Mouse (Mus musculus) stomach, postnatal 0 days (tissue): Measurements from ENCODE around the gene Pfkl. TPM values are rescaled to one million over a fixed set of nuclear protein-coding genes. Genes with fewer than 3 reads are reported as not detected.
"Not testable (repeated sequence)": the region's sequence is repeated elsewhere in the genome, so short reads cannot be mapped to it uniquely, and the experiment has no call there.

Experiments
- ATAC-seq: fragments of 200-750 bp; cut with Nextera tagmentation; 2 replicates; pipeline ENCODE4 v1.8.0; 2017; ENCODE audit not compliant: low FRiP score, low TSS enrichment
- DNase-seq: peaks from one replicate; pipeline ENCODE4 v3.0.0-alpha.2; 2016; ENCODE audit warnings: low spot score
- H3K27ac ChIP-seq: fragments of 300-500 bp; sonication (generic); replicated peaks from 2 replicates; pipeline ENCODE4 v1.5.1; 2014; ENCODE audit warnings: mild to moderate bottlenecking, control low read depth
- H3K27me3 ChIP-seq: fragments of 300-500 bp; sonication (generic); 2 replicates; pipeline ENCODE4 v1.6.1; 2014; ENCODE audit warnings: low read length; ENCODE audit not compliant: control insufficient read depth, insufficient read depth
- H3K36me3 ChIP-seq: fragments of 300-500 bp; sonication (generic); 2 replicates; pipeline ENCODE4 v1.6.1; 2014; ENCODE audit warnings: low read length, mixed read lengths; ENCODE audit not compliant: control insufficient read depth, insufficient read depth
- H3K4me1 ChIP-seq: fragments of 300-500 bp; sonication (generic); replicated peaks from 2 replicates; pipeline ENCODE4 v1.6.1; 2014; ENCODE audit warnings: antibody characterized with exemption; ENCODE audit not compliant: control insufficient read depth, insufficient read depth
- H3K4me2 ChIP-seq: fragments of 300-500 bp; sonication (generic); replicated peaks from 2 replicates; pipeline ENCODE4 v1.6.1; 2014; ENCODE audit warnings: low read depth, mild to moderate bottlenecking, control low read depth, moderate library complexity
- H3K4me3 ChIP-seq: fragments of 300-500 bp; sonication (generic); 2 replicates; pipeline ENCODE4 v1.5.1; 2014; ENCODE audit warnings: low read depth, low read length, control low read depth
- H3K9ac ChIP-seq: fragments of 300-500 bp; sonication (generic); 2 replicates; pipeline ENCODE4 v1.6.1; 2014; ENCODE audit warnings: mild to moderate bottlenecking, low read length, control low read depth, mixed read lengths
- H3K9me3 ChIP-seq: fragments of 300-500 bp; sonication (generic); 2 replicates; pipeline ENCODE4 v1.6.1; 2016; ENCODE audit warnings: low read length; ENCODE audit not compliant: control insufficient read depth
- CTCF ChIP-seq: IDR thresholded peaks from 2 replicates; pipeline ENCODE4 v1.5.1; 2016; ENCODE audit warnings: antibody characterized with exemption, low read depth, mild to moderate bottlenecking, moderate library complexity
- EP300 ChIP-seq: optimal IDR thresholded peaks from 2 replicates; pipeline ENCODE3; 2016; ENCODE audit warnings: antibody characterized with exemption
- WGBS: fragments of 180-500 bp; shearing (Covaris S2); extraction: QIAGEN DNeasy Blood & Tissue Kit; methylation state at CpG from one replicate; pipeline ENCODE4 v1.1.7; 2014; 5-methylcytosine and 5-hydroxymethylcytosine counted together
- polyA plus RNA-seq: library from polyadenylated mRNA; unstranded; fragments of >200 nt; fragmentation: Nextera tagmentation; extraction: Ambion mirVana; gene quantifications from 2 replicates; pipeline ENCODE4 v1.2.1, GENCODE M21; 2015

The Pfkl gene
- polyA plus RNA-seq, 1 experiment from 2014 or later: 86.1 TPM

DNA sequence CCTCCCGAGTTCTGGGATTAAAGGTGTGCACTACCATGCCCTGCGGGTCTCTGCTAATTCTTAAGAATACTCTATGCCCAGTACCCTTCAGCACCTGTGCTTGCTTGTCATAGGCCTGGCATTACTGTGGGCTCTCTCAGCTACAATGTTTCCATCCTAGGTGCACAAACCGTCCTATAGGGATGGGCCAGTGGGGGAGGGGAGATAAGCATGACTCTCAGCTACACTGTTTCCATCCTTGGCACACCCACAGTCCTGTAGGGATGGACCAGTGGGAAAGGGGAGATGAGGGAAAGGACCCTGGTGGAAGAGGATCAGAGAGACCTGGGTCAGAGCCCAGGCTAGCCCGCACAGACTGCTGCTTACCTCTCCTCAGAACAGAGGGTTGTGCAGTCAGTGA lies 27.3 kb upstream of the Pfkl start:
- Histone ChIP-seq H3K27me3 (no peaks in the 10 kb centered on the region), H3K9ac (no peak overlapping the region), H3K27ac (no peak overlapping the region), H3K4me2 (no peak overlapping the region), H3K9me3 (no peaks in the 10 kb centered on the region), H3K36me3 (no peaks in the 10 kb centered on the region), H3K4me3 (no peak overlapping the region), H3K4me1 (no peaks in the 10 kb centered on the region)
- TF ChIP-seq CTCF (no peak), EP300 (no peak)
- DNase-seq (no peak), ATAC-seq (no peak)
- 77% methylated on average over 4 of the region's 4 CpGs for WGBS

DNA sequence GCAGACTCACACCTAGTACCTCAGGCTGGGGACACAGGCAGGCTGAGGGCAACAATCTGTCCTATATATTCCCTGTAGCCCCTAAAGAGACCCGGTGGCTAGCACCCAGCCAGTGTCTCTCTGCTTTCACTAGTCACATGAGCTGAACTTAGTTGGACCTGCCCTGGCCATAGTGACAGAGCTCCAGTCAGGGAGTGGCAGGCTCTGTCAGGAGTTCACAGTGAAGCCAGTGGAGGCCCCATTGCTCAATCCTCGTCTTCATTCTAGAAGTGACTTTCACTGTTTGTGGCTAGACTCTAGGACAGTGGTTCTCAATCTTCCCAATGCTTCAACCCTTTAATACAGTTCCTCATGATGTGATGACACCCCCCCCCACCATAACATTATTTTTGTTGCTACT lies 22.1 kb upstream of the Pfkl start:
- Histone ChIP-seq H3K9ac (no peak overlapping the region), H3K27ac (no peak overlapping the region), H3K4me1 (no peaks in the 10 kb centered on the region), H3K36me3 (no peaks in the 10 kb centered on the region), H3K4me3 (no peak overlapping the region), H3K27me3 (no peaks in the 10 kb centered on the region), H3K9me3 (no peaks in the 10 kb centered on the region), H3K4me2 (no peak overlapping the region)
- TF ChIP-seq CTCF (no peak), EP300 (no peak)
- no peak for ATAC-seq
- no peak for DNase-seq
- 74% methylated on average over 2 of the region's 2 CpGs for WGBS

DNA sequence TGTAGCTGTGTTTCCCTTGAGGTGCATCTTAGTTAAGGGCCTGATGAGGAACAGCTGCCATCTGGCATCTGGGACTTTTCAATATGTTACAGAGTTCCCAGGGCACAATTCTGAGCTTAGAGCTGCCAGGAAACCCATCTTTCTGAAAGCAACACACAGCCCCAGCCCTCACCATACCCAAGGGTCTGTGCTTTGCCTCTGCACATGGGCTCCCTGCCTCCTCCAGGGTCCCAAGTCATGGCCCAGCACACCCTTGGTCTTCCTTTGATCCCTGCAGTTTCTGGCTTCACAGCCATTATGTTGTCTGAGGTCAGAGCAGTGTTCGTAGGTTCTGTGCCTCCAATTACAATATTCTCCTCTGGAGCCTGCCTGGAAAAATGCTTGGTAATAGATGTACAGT lies 19.2 kb upstream of the Pfkl start:
- DNase-seq (no peak), ATAC-seq (no peak)
- Histone ChIP-seq H3K27me3 (no peaks in the 10 kb centered on the region), H3K4me3 (no peak overlapping the region), H3K27ac (no peak overlapping the region), H3K36me3 (no peaks in the 10 kb centered on the region), H3K9me3 (no peaks in the 10 kb centered on the region), H3K4me2 (no peak overlapping the region), H3K4me1 (no peaks in the 10 kb centered on the region), H3K9ac (no peak overlapping the region)
- 92% methylated on average over 1 of the region's 1 CpGs for WGBS
- TF ChIP-seq CTCF: no peak
- TF ChIP-seq EP300: no peak

DNA sequence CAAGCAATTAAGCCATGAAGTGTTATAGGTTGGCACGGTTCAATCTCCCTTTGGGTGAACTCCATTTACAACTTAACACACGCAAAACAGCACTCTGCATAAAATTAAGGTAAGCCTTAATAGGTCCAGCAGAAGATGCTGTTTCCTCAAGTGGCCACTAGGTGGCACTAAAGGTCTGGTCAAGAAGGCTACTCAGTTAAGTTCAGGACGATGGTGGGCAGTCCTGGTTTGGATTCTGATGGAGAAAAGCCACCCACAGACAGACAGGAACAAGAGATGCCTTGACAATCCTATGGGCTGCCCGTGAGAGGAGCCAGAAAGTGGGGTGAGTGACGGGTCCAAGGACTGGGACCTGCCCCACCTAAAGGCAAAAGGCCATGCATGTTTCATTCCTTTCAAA lies 18.2 kb upstream of the Pfkl start:
- Histone ChIP-seq H3K9me3 (no peaks in the 10 kb centered on the region), H3K27ac (no peak overlapping the region), H3K4me1 (no peaks in the 10 kb centered on the region), H3K9ac (no peak overlapping the region), H3K4me2 (no peak overlapping the region), H3K27me3 (no peaks in the 10 kb centered on the region), H3K36me3 (no peaks in the 10 kb centered on the region), H3K4me3 (no peak overlapping the region)
- TF ChIP-seq CTCF (peak; percentile 98), EP300 (no peak)
- DNase-seq: peak; percentile 73
- WGBS: 6% methylated on average over 5 of the region's 5 CpGs
- ATAC-seq: peak; percentile 63

DNA sequence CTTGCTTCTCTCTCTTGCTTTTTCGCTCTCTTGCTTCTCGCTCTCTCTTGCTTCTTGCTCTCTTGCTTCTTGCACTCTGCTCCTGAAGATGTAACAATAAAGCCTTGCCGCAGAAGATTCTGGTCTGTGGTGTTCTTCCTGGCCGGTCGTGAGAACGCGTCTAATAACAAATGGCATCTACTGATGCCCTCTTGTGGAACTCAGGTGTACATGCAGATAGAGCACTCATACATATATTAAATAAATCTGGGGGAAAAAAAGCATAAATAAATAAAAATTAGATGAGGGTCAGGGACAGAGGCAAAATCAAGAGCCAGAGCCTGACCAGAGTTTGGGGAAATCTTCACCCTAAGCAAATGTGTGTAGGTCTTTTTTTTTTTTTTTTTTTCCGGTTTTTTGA lies 15.6 kb upstream of the Pfkl start:
- not testable (repeated sequence) for H3K4me2 ChIP-seq, H3K9ac ChIP-seq, H3K4me1 ChIP-seq, ATAC-seq, H3K4me3 ChIP-seq, H3K27ac ChIP-seq, H3K36me3 ChIP-seq, H3K9me3 ChIP-seq, DNase-seq, H3K27me3 ChIP-seq
- peak; percentile 67 for TF ChIP-seq CTCF
- WGBS: 70% methylated on average over 6 of the region's 8 CpGs

DNA sequence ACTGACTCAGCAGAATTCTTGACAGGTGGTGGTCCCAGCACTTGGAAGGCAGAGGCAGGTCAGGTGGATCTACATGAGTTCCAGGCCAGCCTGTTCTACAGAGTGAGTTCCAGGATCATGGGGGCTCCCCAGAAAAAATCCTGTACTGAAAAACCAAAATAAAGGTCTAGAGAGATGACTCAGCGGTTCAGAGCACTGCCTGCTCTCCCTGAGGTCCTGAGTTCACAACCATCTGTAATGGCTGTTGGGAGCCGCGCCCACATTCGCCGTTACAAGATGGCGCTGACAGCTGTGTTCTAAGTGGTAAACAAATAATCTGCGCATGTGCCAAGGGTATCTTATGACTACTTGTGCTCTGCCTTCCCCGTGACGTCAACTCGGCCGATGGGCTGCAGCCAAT lies 10.1 kb upstream of the Pfkl start:
- not testable (repeated sequence) for H3K4me3 ChIP-seq, DNase-seq, H3K4me2 ChIP-seq, H3K9ac ChIP-seq, H3K27ac ChIP-seq, H3K36me3 ChIP-seq, H3K9me3 ChIP-seq, H3K27me3 ChIP-seq, H3K4me1 ChIP-seq, ATAC-seq
- WGBS: 93% methylated on average over 6 of the region's 11 CpGs
